Mouse (Mus musculus) kidney, adult 2 months (tissue): Measurements from ENCODE around the gene Imp4. TPM values are rescaled to one million over a fixed set of nuclear protein-coding genes. Genes with fewer than 3 reads are reported as not detected.

Source experiments
- DNase-seq: peaks from one replicate; pipeline ENCODE4 v3.0.0; 2021
- H3K27ac ChIP-seq: fragments of 200-500 bp; 2 replicates; pipeline ENCODE4 v1.5.1; 2012; ENCODE audit warnings: low read depth, low read length, control low read depth, inconsistent platforms; ENCODE audit not compliant: insufficient read depth
- H3K27me3 ChIP-seq: fragments of 200-500 bp; replicated peaks from 2 replicates; pipeline ENCODE4 v1.6.1; 2012; ENCODE audit warnings: mild to moderate bottlenecking, moderate library complexity, low read length, inconsistent platforms; ENCODE audit not compliant: control insufficient read depth, insufficient read depth
- H3K36me3 ChIP-seq: fragments of 200-500 bp; 2 replicates; pipeline ENCODE4 v1.6.1; 2012; ENCODE audit warnings: mild to moderate bottlenecking, moderate library complexity, low read length, inconsistent platforms; ENCODE audit not compliant: control insufficient read depth, insufficient read depth
- H3K4me1 ChIP-seq: fragments of 200-500 bp; 2 replicates; pipeline ENCODE4 v1.6.1; 2011; ENCODE audit warnings: low read length; ENCODE audit not compliant: control insufficient read depth, insufficient read depth
- H3K4me3 ChIP-seq: fragments of 200-500 bp; 2 replicates; pipeline ENCODE4 v1.5.1; 2011; ENCODE audit warnings: mild to moderate bottlenecking, low read depth, low read length, control low read depth; ENCODE audit not compliant: insufficient read depth
- CTCF ChIP-seq: fragments of 200-500 bp; conservative IDR thresholded peaks from 2 replicates; pipeline ENCODE4 v1.5.1; 2011; ENCODE audit warnings: low read depth, mild to moderate bottlenecking, control low read depth, low read length, moderate library complexity, mixed read lengths; ENCODE audit not compliant: insufficient read depth, insufficient read length
- POLR2A ChIP-seq: fragments of 200-500 bp; IDR thresholded peaks from one replicate; pipeline ENCODE4 v1.6.1; 2011; ENCODE audit warnings: low read depth, low read length, control low read depth
- WGBS: fragments of 180-500 bp; shearing (Covaris S2); methylation state at CpG from one replicate; pipeline ENCODE4 v1.1.7; 2018; 5-methylcytosine and 5-hydroxymethylcytosine counted together
- polyA plus RNA-seq: library from polyadenylated mRNA; depleted of rRNA; stranded (reverse); fragments of >200 nt; gene quantifications from 2 replicates; pipeline ENCODE4 v1.2.3, GENCODE M21; 2012; rRNA removed

The Imp4 gene
- polyA plus RNA-seq, 1 experiment = 64.7 TPM

GRCm38 (mm10) chr1:34489852-34490541 lies 50.3 kb downstream of the Imp4 start:
- no peak for DNase-seq
- Histone ChIP-seq H3K27ac (no peak overlapping the region), H3K27me3 (no peaks in the 10 kb centered on the region), H3K4me3 (no peak overlapping the region), H3K4me1 (no peaks in the 10 kb centered on the region), H3K36me3 (no peaks in the 10 kb centered on the region)
- 88% methylated on average over 6 of the region's 6 CpGs for WGBS
- no peak for TF ChIP-seq CTCF
- TF ChIP-seq POLR2A = no peak

- H3K4me1 ChIP-seq = no peaks in the 10 kb centered on the region
- H3K4me3 ChIP-seq = no peak overlapping the region
- 87% methylated on average over 4 of the region's 4 CpGs for WGBS
- no peaks in the 10 kb centered on the region for H3K36me3 ChIP-seq
- TF ChIP-seq CTCF (no peak), POLR2A (no peak)
- H3K27ac ChIP-seq = no peak overlapping the region
- no peaks in the 10 kb centered on the region for H3K27me3 ChIP-seq
- DNase-seq = no peak
Observed at GRCm38 (mm10) chr1:34491480-34491879, 51.8 kb downstream of the Imp4 start.

Other genes with a start within 250 kb of the Imp4 start
- 20.0 and 21.7 TPM in 2 replicates for gene Ccdc115, start 179 bp upstream of the Imp4 start, polyA plus RNA-seq
- 42.4 and 44.6 TPM in 2 replicates for gene Ptpn18, start 19.9 kb downstream of the Imp4 start, polyA plus RNA-seq
- gene Prss39, start 58.6 kb downstream of the Imp4 start, polyA plus RNA-seq = 0.11 and 0.37 TPM in 2 replicates
- not detected in 2 replicates for gene Cfc1, start 95.8 kb downstream of the Imp4 start, polyA plus RNA-seq
- gene Prss40, start 121.1 kb downstream of the Imp4 start, polyA plus RNA-seq = not detected in 2 replicates
- gene Amer3, start 139.8 kb downstream of the Imp4 start, polyA plus RNA-seq = 0.02 TPM in 1 of 2 replicates, not detected in the other